Comparison of ENCODE assay signal across 8 mouse cellular contexts in the genomic region with DNA sequence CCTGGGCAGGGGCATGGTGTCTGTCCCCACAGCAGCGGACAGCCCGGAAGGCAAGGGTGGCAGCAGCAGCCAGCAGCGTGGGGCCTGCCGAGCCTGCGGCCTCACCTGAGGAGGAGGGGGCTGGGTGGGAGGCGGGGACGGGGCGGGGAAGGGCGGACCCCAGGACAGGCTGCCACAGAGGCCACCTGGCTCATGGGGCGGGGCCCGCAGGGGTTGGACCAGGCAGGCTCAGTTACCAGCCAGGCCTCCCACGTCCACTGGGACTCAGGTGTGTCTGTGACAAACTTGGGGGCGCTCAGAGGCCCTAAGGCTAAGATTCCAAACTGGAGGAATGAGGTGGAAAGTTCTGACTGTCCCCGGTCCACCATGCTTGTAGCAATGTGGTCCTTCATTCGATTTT. TPM values are rescaled to one million over a fixed set of nuclear protein-coding genes. Genes with fewer than 3 reads are reported as not detected.
DNase-seq lines count a peak whose midpoint lies in the region; ATAC-seq lines count a peak whose summit lies in the region.

A gene (minus strand): TSS at position 109 of the 400 bp plus-strand sequence.

- peak within 1 kb of the TSS; percentile 41 for H3K4me3 ChIP-seq in liver, embryonic 11.5 days (ENCODE audit: low read depth, low read length)

- H3K9me3 ChIP-seq in liver, embryonic 11.5 days (ENCODE audit: control insufficient read depth, low read length): no peaks in the 10 kb centered on the region

- WGBS in liver, embryonic 11.5 days: 19% methylated on average over 14 of the region's 15 CpGs

- no peak for DNase-seq in adrenal gland, postnatal 4 days (ENCODE audit: low spot score in 2 of 2)
- DNase-seq in adrenal gland, adult 18-20 months (ENCODE audit: low spot score in 2 of 2): no peak
- DNase-seq in urinary bladder, postnatal 14 days (ENCODE audit: low spot score): peak; percentile 47
- DNase-seq in urinary bladder, postnatal 36 days (ENCODE audit: low spot score in 2 of 2): no peak
- peak; percentile 52 for DNase-seq in liver, embryonic 11.5 days (ENCODE audit: low spot score)
- no peak for DNase-seq in cerebellum, postnatal 4 days (ENCODE audit: low spot score in 2 of 2)

- H3K27ac ChIP-seq in liver, embryonic 11.5 days (ENCODE audit: low read depth, low read length): peak within 1 kb of the TSS; percentile 85

- peak within 1 kb of the TSS; percentile 17; the same call in 1 of the 2 replicates for H3K9ac ChIP-seq in liver, embryonic 11.5 days (ENCODE audit: low read depth, low read length)

- ATAC-seq in liver, embryonic 11.5 days (replicated peaks; ENCODE audit: low FRiP score): peak; percentile 56
- ATAC-seq in monocyte, adult 5-6 weeks (replicated peaks; ENCODE audit: insufficient number of reproducible peaks, low FRiP score, low TSS enrichment, poor library complexity, severe bottlenecking): no peak
- ATAC-seq in activated CD4-positive, CD25-positive, alpha-beta regulatory T cell, adult 4 months: no peak

- no peaks in the 10 kb centered on the region for H3K27me3 ChIP-seq in liver, embryonic 11.5 days (replicated peaks; ENCODE audit: control insufficient read depth, insufficient read depth, low read length)

- peaks cover 34% of the 10 kb centered on the region for H3K4me1 ChIP-seq in liver, embryonic 11.5 days (replicated peaks; ENCODE audit: control insufficient read depth, insufficient read depth, low read length)

- peak within 1 kb of the TSS; percentile 52 for H3K4me2 ChIP-seq in liver, embryonic 11.5 days

- no peaks in the 10 kb centered on the region for H3K36me3 ChIP-seq in liver, embryonic 11.5 days (ENCODE audit: control insufficient read depth, insufficient read depth, low read length)

RNA-seq across cellular contexts. Expression of the gene that starts here (rescaled TPM):
- 10 to 100 TPM; 18.2 to 25.4 TPM for total RNA-seq in adrenal gland, postnatal 4 days (2021)
- 1 to 10 TPM; 1.2 to 1.4 TPM for total RNA-seq in adrenal gland, adult 18-20 months (2021)
- polyA plus RNA-seq in liver, embryonic 11.5 days (2014; fragmentation: Nextera tagmentation; extraction: Ambion mirVana): 36.6 and 38.3 TPM in 2 replicates
- 0.49 to 1.9 TPM (median 0.57 TPM) in 3 replicates for total RNA-seq in monocyte, adult 5-6 weeks (2017)
- polyA plus RNA-seq in activated CD4-positive, CD25-positive, alpha-beta regulatory T cell, adult 4 months (2017; shearing (Covaris generic)): 1 to 10 TPM; 4.3 to 5.6 TPM

Comparison
In these comparisons a context has a peak if more than half of its experiments do, and no peak if none do; other contexts are left out.
1. DNase-seq: peak in urinary bladder, postnatal 14 days (single experiment) and liver, embryonic 11.5 days (single experiment); none in adrenal gland, postnatal 4 days (0 of 2), adrenal gland, adult 18-20 months (0 of 2), urinary bladder, postnatal 36 days (0 of 2) and cerebellum, postnatal 4 days (0 of 2).